Mouse (Mus musculus): Measurements from ENCODE around the gene Aifm2. TPM values are rescaled to one million over a fixed set of nuclear protein-coding genes. Genes with fewer than 3 reads are reported as not detected.

Gene Aifm2
- 39.2 and 43.4 TPM in 2 replicates for polyA plus RNA-seq (2012; rRNA removed)

DNA sequence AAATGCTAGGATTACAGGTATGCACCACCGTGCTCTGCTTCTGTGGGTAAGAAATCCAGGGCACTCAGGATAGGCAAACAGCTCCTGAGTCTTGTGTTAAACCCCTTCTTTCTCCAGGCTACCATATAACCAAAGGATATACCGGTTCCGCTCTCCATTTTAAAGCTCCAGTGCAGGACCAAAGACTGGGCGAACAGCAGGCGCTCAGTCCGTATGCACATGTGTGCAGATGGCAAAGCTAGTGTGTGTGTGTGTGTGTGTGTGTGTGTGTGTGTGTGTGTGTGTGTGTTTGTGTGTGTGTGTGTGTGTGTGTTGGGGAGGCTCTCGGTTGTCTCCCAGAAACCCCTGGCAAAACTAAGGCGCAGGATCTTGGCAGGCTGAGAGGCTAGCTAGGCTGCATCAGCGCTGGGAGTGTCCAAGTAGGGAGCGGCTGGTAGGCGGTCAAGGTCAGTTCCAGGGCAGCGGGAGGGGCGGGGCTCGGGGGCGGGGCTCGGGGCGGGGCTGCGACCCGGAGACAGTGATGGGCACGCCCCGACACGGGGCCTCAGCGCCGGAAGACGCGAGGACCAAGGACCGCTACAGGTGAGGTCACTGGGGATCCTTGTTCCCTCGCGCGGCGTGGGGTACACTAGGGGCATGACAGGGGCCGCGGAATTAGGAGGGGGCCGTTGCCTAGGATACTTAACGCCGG, at the start of gene Aifm2:
Gene Aifm2 (plus strand): TSS at position 493 of the 691 bp plus-strand sequence.

DNA sequence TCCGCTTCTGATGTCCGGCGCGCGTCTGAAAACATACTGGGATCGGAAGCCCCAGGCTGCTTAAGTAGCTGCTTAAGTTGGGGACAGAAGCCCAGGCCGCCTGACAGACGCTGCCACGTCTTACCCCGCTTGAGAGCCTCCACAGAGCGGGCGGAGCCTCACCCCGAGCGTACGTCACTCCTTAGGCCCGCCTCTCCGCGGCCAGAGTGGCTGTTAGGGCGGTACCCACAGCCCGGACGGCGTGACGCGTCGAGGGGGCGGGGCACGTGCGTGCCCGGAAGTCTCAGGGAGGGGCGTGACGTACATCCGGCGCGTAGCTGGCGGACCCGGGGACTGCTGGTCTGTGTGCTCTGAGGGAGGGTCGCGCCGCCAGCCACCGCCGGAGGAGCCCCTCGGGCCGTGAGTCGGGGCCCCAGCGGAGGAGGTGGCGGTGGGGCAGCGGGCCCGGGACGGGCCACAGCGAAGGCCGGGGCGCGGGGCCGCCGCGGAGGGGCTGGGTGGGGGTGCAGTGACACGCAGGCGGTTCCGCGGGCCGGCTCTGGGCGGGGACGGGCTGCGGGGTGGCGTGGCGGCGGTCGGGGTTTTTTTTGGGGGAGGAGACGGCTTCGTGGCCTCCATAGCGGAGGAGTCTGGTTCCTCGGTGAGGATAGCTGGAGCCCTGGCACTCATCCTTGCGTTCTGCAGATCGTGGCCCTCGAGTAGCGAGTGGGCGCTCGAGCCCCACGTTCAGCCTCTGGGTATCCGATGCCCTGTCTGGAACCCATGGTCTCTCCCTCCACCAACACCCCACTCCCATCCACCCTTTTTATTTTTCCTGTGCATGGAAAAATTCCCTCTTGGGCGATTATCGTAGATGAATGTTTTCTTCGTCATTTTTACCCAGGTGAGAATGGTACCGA, 34.8 kb upstream of the Aifm2 start, which contains the start of gene Sar1a:
Gene Sar1a (plus strand): TSS at position 285 of the 899 bp plus-strand sequence.

DNA sequence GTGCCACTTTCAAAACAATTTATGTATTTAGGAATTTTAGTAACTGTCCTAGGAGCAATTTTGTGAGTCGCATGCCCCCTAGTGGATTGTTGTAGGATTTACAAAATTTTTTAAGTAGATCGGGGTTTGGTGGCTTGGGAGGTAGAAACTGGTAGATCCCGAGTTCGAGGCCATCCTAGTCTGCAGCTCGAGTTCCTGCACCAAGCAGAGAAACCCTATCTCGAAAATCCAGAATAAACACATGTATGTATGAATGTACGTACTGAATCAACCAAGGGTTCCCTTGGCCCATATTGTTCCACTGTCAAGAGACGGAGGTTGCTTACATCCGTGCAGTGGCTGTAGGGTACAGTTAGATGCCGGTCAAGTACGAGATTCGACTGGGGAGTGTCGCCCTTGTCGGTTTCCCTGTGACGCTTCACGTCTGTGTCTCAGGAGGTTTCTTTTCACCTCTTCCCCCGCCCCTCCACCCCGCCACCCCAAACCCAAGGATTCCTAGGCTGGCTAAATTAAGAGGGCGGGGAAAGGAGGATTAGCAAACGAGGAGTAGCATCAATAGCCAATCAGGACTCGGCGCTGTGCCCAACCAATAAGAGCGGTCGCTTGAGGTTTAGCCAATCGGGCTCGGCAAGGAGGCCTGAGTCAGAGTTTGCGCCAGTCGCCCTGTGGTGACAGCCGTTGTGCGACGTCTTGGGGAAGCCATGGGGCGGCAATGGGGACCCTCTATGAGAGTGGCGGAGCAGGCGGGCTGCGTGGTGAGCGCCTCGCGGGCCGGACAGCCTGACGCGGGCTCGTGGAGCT, 20.0 kb upstream of the Aifm2 start, which contains the start of gene Tysnd1:
Gene Tysnd1 (plus strand): TSS at position 645 of the 801 bp plus-strand sequence.

DNA sequence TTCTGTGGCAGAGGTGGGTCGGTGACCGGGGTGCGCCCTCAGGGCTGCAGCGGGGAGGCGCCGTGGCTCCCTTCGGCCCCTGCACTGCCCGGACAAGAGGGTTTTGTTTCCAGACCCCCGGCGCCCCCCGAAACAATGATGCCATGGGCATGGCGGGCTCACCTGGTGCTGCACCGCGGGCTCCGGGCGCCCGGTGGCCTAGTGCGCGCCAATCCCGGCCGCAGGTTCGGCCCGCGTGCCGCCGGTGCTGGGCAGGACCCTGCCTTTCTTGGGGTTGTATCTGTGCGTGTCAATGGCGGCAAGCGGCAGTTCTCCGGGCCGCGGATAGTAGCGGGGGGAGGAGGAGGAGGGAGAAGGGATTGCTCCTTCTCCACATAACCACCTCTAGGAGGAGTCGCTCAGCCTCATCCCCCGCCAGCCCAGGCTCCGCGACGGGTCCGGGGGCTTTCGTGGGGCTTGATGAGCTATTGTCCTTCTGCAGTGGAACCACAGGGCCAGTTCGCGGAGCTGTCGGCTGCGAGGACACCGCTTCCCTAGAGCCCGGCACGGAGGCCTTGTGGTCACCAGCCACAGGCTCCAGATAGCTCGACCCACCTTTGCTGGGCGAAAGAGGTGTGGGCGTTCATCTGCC, 68.7 kb downstream of the Aifm2 start, which contains the start of gene H2afy2:
Gene H2afy2 (minus strand): TSS at position 527 of the 631 bp plus-strand sequence.

Other genes starting within 250 kb of the Aifm2 start
- gene Lrrc20, start 239.5 kb upstream of the Aifm2 start, polyA plus RNA-seq (2012; rRNA removed): 7.2 and 9.2 TPM in 2 replicates
- 0.14 and 0.18 TPM in 2 replicates for gene Npffr1, start 119.8 kb upstream of the Aifm2 start, polyA plus RNA-seq (2012; rRNA removed)
- gene Ppa1, start 66.7 kb upstream of the Aifm2 start, polyA plus RNA-seq (2012; rRNA removed): 27.7 and 28.5 TPM in 2 replicates
- 67.3 and 81.1 TPM in 2 replicates for gene Sar1a, start 35.0 kb upstream of the Aifm2 start, polyA plus RNA-seq (2012; rRNA removed)
- gene Tysnd1, start 19.7 kb upstream of the Aifm2 start, polyA plus RNA-seq (2012; rRNA removed): 135 and 195 TPM in 2 replicates
- 15.5 and 19.4 TPM in 2 replicates for gene H2afy2, start 68.9 kb downstream of the Aifm2 start, polyA plus RNA-seq (2012; rRNA removed)

Measured in ovary, adult 2 months (tissue).